Mouse (Mus musculus) kidney, postnatal 4 days (tissue): ENCODE measurements around the gene Gm17455.

Experiments used
- DNase-seq, 2 experiments: peaks; one replicate each; pipeline ENCODE4 v3.0.0; 2021; ENCODE audit warnings: mixed read lengths in 2 of 2

Gene Gm17455

GRCm38 (mm10) chr10:60422756-60423155, 23.2 kb downstream of the Gm17455 start:
- no peak for DNase-seq

GRCm38 (mm10) chr10:60430001-60430400, 30.5 kb downstream of the Gm17455 start:
- no peak for DNase-seq

DNA sequence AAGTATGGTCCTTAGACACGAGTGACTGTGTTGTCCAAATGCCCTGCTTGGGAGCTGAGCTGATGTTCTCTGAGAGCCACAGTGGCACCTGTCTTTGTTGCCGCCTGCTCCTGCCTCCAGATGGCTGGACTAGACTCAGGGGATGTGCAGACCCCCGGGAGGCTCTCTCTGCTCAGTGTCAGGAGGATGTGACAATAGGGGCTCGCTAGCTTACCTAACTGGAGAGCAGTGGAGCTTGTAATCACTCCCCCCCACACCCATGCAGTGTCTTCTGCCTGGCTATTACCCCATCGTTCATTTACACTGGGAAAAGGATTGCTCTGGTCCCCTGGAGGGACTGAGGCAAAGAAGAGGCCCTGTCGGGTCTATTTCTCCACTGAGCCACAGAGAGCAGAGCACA, 31.1 kb downstream of the Gm17455 start:
- no peak for DNase-seq

- DNase-seq, result no peak
These were observed 33.2 kb downstream of the Gm17455 start for GRCm38 (mm10) chr10:60432679-60433078.

DNA sequence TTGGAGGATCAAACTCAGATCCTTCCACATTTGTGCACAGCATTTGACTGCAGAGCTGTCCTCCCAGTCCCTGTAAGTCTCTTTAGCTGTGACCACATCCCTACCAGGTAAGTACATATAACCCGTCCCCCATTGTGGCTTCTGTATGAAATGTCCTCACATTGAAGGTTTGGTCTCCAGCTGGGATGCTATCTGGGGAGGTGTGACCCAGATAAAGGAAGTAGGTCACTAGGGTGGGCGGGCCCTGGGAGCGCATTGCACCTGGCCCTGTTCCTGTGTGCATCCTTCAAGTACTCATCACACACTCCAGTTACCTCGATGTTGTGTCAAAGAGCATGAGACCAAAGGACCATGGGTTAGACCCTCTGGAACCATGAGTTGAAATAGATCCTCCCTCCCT, 42.8 kb downstream of the Gm17455 start:
- no peak for DNase-seq

DNA sequence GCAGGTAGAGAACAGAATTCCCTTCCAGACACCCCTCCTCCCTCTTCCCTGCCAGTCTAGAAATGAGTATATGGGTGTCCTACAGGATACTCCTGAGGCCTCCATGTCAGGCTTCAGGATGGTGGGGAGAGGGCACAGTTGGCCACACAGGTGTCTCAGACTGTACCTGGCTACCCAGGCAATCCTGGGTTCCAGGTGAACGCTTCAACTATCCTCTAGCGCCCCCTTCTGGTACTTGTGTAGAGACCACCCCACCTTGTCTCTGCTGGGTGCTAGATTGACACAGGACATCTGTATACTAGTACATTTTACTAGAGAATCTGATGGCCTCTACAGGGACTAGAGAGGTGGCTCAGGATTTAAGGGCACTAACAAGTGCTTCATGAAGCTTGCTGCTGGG, 43.6 kb downstream of the Gm17455 start:
- no peak for DNase-seq

GRCm38 (mm10) chr10:60445031-60445593, 45.6 kb downstream of the Gm17455 start:
- DNase-seq, result peak; percentile 96

DNA sequence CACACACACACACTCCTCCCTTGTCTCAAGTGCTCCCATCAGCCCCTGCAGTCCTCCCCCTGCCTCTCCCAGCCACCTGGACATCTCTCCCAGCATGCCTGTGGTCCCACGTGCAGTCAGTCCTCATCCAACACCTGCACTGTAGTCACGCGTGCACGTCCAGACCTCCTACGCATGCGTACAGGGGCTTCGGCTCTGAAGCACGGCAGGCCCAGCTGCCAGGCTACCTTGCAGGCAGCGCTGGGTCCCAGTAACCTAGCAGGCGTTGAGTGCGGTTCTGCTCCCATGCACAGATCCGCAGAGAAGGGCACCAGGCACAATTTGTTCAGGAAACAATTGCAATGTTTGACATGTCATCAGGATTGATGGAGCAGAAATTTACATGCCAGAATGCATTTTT, 47.7 kb downstream of the Gm17455 start:
- no peak for DNase-seq
